21 mouse cellular contexts compared by ENCODE assay signal in genomic region chr7:138609124-138609523, GRCm38 (mm10).
DNase-seq lines count a peak whose midpoint lies in the region; ATAC-seq and TF ChIP-seq lines count a peak whose summit lies in the region.
"Had no signal": no experiment of that assay in that cellular context is flagged by ENCODE, and none has a peak within 500 bp of the region (broad histone marks: within the 10 kb centered on the region; RNA-seq: fewer than 3 reads in every experiment).

No protein-coding gene starts in this region.

- no peaks in the 10 kb centered on the region for H3K36me3 ChIP-seq in kidney, embryonic 15.5 days
- H3K36me3 ChIP-seq in kidney, postnatal 0 days (ENCODE audit: insufficient read depth, low read length), result no peaks in the 10 kb centered on the region
- no peaks in the 10 kb centered on the region for H3K36me3 ChIP-seq in kidney, adult 2 months (ENCODE audit: control insufficient read depth, insufficient read depth, low read length)
- H3K36me3 ChIP-seq: embryonic facial prominence, embryonic 13.5 days; embryonic facial prominence, embryonic 15.5 days; forebrain, embryonic 10.5 days; forebrain, embryonic 12.5 days had no signal

- no peaks in the 10 kb centered on the region for H3K9me3 ChIP-seq in kidney, embryonic 15.5 days (replicated peaks)
- no peaks in the 10 kb centered on the region for H3K9me3 ChIP-seq in kidney, postnatal 0 days (replicated peaks; ENCODE audit: low read length)
- H3K9me3 ChIP-seq: embryonic facial prominence, embryonic 13.5 days; embryonic facial prominence, embryonic 15.5 days; forebrain, embryonic 10.5 days; forebrain, embryonic 12.5 days had no signal

- peak; percentile 53; the same call in 1 of the 2 replicates for ATAC-seq in kidney, embryonic 15.5 days (replicated peaks; ENCODE audit: low FRiP score)
- ATAC-seq in kidney, postnatal 0 days (replicated peaks; ENCODE audit: low FRiP score, low read depth), result no peak
- ATAC-seq: forebrain, embryonic 14.5 days; forebrain, embryonic 16.5 days had no signal

- no peak for DNase-seq in kidney, postnatal 36 days
- peak; percentile 55 for DNase-seq in kidney, postnatal 0 days (ENCODE audit: low spot score)
- no peak for DNase-seq in kidney, adult 2 months
- DNase-seq: adrenal gland, adult 2 months; adrenal gland, postnatal 10 days; adrenal gland, postnatal 25 days; cerebellum, adult 11 months; cerebellum, adult 18-20 months; cerebellum, adult 8-10 months; cerebellum, adult 9-11 months; cerebellum, postnatal 14 days; cerebellum, postnatal 36 days; embryo, embryonic 11 days had no signal

- no peaks in the 10 kb centered on the region for H3K27me3 ChIP-seq in kidney, embryonic 15.5 days
- no peaks in the 10 kb centered on the region for H3K27me3 ChIP-seq in kidney, postnatal 0 days (ENCODE audit: insufficient read depth, low read length)
- H3K27me3 ChIP-seq in kidney, adult 2 months (replicated peaks; ENCODE audit: control insufficient read depth, insufficient read depth, low read length), result no peaks in the 10 kb centered on the region
- H3K27me3 ChIP-seq: embryonic facial prominence, embryonic 13.5 days; embryonic facial prominence, embryonic 15.5 days had no signal

- WGBS in kidney, embryonic 15.5 days, result 52% methylated on average over 4 of the region's 4 CpGs
- 56% methylated on average over 4 of the region's 4 CpGs for WGBS in kidney, postnatal 0 days
- WGBS in kidney, adult 2 months, result 73% methylated on average over 4 of the region's 4 CpGs

- no peak for TF ChIP-seq POLR2A in kidney, adult 2 months (IDR thresholded peaks at IDR 0.05; ENCODE audit: low read depth, low read length)

- no peak overlapping the region for H3K4me3 ChIP-seq in kidney, embryonic 15.5 days (replicated peaks)
- no peak overlapping the region for H3K4me3 ChIP-seq in kidney, postnatal 0 days (replicated peaks; ENCODE audit: low read depth, low read length)
- H3K4me3 ChIP-seq in kidney, adult 2 months (ENCODE audit: insufficient read depth, low read depth, low read length), result no peak overlapping the region
- H3K4me3 ChIP-seq: embryonic facial prominence, embryonic 13.5 days; embryonic facial prominence, embryonic 15.5 days; erythroblast, embryonic 14.5 days; forebrain, embryonic 10.5 days; forebrain, embryonic 12.5 days had no signal

- no peak overlapping the region for H3K4me2 ChIP-seq in kidney, embryonic 15.5 days
- no peak overlapping the region for H3K4me2 ChIP-seq in kidney, postnatal 0 days (ENCODE audit: low read length)
- H3K4me2 ChIP-seq: embryonic facial prominence, embryonic 13.5 days; embryonic facial prominence, embryonic 15.5 days; forebrain, embryonic 12.5 days had no signal

- H3K9ac ChIP-seq in kidney, embryonic 15.5 days, result no peak overlapping the region
- no peak overlapping the region for H3K9ac ChIP-seq in kidney, postnatal 0 days (ENCODE audit: low read depth, low read length)
- H3K9ac ChIP-seq: embryonic facial prominence, embryonic 13.5 days; embryonic facial prominence, embryonic 15.5 days; forebrain, embryonic 12.5 days had no signal

- H3K4me1 ChIP-seq in kidney, embryonic 15.5 days, result peaks cover 19% of the 10 kb centered on the region
- no peaks in the 10 kb centered on the region for H3K4me1 ChIP-seq in kidney, postnatal 0 days (replicated peaks; ENCODE audit: insufficient read depth, low read length)
- H3K4me1 ChIP-seq in kidney, adult 2 months (ENCODE audit: control insufficient read depth, insufficient read depth, low read length), result no peaks in the 10 kb centered on the region
- H3K4me1 ChIP-seq: embryonic facial prominence, embryonic 15.5 days had no signal

- TF ChIP-seq CTCF in kidney, postnatal 0 days (IDR thresholded peaks at IDR 0.05; ENCODE audit: low read depth), result no peak
- no peak for TF ChIP-seq CTCF in kidney, adult 2 months (conservative IDR thresholded peaks at IDR 0.05; ENCODE audit: insufficient read depth, insufficient read length, low read depth, low read length)

- no peak overlapping the region for H3K27ac ChIP-seq in kidney, embryonic 15.5 days
- H3K27ac ChIP-seq in kidney, postnatal 0 days, result no peak overlapping the region
- no peak overlapping the region for H3K27ac ChIP-seq in kidney, adult 2 months (ENCODE audit: insufficient read depth, low read depth, low read length)
- H3K27ac ChIP-seq: embryonic facial prominence, embryonic 13.5 days; embryonic facial prominence, embryonic 15.5 days; forebrain, embryonic 10.5 days; forebrain, embryonic 12.5 days had no signal
